Mouse (Mus musculus): ENCODE data around the gene Whamm.

- no peak for TF ChIP-seq EP300 (IDR thresholded peaks at IDR 0.05; ENCODE audit: low read depth)
- TF ChIP-seq CTCF (IDR thresholded peaks at IDR 0.05; ENCODE audit: low read depth): no peak
These were observed 17.5 kb upstream of the Whamm start for GRCm38 (mm10) chr7:81553589-81553988.

All from heart, postnatal 0 days (tissue).